Mouse (Mus musculus) MN1 (cell line): Measurements from ENCODE around the gene Olfr304.
"Not testable (repeated sequence)": the region's sequence is repeated elsewhere in the genome, so short reads cannot be mapped to it uniquely, and the experiment has no call there.

Source experiments
- DNase-seq: peaks from one replicate; pipeline ENCODE4 v3.0.0-alpha.2; 2016; ENCODE audit warnings: low spot score

Olfr304 gene

DNA sequence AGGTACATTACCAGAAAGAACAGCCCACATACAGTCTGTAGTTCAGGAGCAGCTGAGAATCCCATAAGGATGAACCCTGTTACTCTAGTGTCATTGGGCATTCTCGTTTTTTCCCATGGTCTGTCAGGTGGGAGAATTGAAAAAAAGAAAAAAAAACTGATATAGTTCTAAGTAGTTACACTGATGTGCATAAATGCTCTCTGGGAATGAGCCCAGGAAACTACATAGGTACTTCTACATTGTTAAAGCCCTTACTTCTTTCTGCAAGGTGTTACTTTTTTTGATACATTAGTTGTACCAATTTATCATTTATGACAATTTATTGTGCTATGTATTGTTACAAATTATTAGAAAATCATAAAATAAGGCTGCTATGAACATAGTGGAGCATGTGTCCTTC lies at the start of gene Olfr304:
Gene Olfr304, minus strand, starts transcription at position 101 of the 400 bp plus-strand sequence.
- no peak for DNase-seq

DNA sequence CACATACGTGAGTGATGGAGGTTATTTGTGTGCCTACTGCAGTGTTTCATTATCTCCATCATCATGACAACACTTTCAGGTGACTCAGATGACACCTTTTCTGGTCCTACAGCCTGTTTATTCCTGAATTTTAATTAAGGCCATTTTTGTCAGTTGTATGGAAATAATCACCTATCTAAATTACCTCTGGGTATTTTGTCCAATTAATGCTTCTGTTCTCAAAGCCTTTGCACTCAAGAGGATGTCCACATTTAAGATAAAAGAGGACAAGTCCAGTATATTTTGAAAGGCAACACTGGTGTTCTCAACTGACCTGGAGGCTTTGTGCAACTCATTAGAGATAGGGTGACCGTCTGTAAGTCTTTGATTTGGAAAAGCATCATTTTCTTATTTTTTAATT lies 17.1 kb upstream of the Olfr304 start, which contains the start of gene Olfr301:
Gene Olfr301, plus strand, starts transcription at position 301 of the 400 bp plus-strand sequence.
- DNase-seq: no peak

DNA sequence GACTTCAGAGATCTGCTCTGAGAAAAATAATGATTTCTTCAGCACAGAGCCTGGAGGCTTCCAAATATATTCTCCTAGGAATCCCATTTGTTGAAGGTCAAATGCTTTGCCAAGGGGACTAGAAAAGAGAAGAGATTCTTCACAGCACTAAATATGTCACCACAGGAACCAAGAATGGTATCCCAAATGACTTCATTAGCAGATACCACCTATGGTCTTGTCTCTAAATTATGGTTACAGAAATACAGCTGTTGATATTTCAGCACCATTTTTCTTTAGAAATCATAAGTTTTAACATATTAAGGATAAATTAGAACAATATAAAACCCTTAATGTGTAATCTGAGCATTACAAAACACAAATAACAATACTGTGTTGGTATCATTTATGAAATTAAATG lies 11.2 kb upstream of the Olfr304 start, which contains the start of gene Olfr303:
Gene Olfr303, minus strand, starts transcription at position 101 of the 400 bp plus-strand sequence.
- DNase-seq: no peak

DNA sequence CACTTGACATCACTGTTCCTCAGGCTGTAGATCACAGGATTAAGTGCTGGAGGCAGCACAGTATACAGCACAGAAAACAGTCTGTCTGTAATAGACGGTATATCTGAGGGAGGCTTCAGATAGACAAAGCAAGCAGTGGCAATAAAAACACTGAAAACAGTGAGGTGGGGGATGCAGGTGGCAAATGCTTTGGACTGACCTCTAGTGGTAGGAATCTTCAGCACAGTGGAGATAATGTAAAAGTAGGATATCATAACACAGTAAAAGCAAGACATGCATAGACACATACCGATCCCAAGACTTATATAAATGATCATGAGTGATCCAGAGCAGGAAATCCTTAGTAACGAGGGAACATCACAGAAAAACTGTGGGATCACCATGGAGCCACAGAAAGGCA lies 689 bp downstream of the Olfr304 start:
- DNase-seq: no peak

DNA sequence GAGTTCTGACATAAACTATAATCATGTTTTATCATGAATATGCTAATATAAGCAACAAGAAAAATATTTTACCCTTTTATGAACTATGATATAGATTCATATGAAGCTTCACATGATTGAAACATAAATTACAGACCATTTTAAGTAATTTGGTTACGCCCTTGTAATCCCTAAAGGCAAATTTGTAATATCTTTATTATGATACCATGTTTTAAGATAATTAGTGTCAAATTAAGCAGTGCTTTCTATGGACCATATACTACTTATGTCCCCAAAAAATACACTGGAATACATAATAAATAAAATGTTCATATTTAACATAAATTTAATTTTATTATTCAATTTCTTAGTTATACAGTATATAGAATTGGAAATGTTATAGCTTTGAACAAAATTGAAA lies 19.6 kb downstream of the Olfr304 start, which contains the start of gene Olfr305:
Gene Olfr305, minus strand, starts transcription at position 101 of the 400 bp plus-strand sequence.
- no peak for DNase-seq

DNA sequence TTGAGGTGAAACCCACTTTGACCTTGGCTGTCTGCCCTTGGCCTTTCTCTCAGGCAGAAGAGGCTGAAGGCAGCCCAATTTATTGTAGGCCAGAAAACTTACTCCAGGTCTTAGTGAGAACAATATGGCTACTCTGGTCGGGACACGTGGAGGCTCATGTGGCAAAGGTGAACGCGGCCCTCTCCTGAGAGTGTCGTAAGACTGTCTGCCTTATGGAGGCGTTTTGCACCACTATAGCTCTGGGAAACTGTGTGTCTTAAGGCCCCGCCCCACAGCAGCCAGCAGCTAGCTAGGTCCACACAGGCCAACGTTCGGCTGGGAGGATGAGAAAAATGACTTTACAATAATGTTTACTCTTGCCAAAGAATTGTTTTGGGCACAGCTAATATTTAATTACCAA lies 40.2 kb downstream of the Olfr304 start:
- not testable (repeated sequence) for DNase-seq

DNA sequence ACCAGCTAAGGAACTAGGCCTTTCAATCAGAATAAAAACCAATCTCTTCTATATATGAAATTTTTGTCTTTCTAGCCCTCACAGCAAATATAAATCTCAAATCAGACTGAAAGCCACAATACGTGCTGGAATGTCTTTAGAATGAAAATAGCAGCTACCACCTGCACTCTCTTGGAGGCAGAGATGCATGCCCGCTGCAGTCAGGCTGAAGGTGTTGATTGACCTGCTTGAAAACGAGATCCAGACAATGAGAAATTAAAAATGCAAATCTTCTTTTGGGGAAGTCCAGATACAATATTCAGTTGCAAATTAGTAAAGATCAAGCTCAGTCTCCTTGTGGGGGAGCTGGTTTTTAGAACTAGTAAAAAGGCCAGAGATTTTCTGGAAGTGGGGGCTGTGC lies 42.2 kb downstream of the Olfr304 start:
- no peak for DNase-seq

DNA sequence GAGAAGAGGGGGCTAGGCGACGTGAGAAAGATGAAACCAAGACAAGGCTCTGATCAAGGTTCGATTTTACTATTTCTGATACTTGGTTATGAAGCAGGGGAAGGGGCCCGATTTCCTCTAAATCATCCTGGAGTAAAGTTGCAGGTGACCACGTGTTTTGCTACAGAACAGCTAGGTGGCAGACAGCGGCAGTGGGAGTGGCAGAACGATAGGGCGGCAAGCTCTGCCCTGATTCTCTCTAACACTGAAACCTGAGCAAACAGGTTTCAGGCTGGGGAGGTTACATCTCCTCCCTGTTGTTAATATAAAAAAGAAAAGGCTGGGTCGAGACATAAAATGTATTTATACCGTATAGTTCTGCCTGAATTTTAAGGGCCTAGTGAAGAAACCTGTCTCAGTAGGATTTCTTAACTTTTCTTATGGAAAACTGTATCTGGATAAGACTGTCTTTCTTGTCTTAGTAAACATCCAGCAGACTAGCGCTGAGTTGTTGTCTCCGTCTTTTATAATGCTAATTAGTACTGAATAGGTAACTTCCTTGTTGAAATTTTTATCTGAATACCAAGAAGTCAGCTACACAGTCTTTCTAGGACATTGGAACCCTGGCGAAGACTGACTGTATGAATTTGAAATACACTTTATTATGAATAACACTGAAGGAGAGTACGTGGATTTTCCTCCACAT lies 43.4 kb downstream of the Olfr304 start:
- no peak for DNase-seq

DNA sequence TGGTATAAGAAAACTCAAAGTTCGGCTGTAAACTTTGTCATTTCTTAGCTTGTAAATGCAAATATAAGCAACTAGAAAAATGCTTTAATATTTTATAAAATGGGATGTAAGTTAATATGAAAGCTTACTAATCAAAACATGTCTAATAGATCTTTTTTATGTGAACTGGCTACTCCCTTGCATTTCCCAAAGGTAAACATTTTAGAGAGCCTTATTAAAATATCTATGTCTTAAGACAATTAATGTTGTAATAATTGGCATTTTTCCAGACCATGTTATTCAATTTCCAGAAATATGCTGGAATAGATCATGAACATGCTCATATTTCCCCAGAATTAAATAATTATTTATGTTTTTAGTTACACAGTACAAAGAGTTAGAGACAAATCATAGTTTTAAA lies 49.0 kb downstream of the Olfr304 start, which contains the start of gene Olfr307:
Gene Olfr307, minus strand, starts transcription at position 101 of the 400 bp plus-strand sequence.
- no peak for DNase-seq
